Mouse (Mus musculus): ENCODE data around the gene Ltb.

The Ltb gene

DNA sequence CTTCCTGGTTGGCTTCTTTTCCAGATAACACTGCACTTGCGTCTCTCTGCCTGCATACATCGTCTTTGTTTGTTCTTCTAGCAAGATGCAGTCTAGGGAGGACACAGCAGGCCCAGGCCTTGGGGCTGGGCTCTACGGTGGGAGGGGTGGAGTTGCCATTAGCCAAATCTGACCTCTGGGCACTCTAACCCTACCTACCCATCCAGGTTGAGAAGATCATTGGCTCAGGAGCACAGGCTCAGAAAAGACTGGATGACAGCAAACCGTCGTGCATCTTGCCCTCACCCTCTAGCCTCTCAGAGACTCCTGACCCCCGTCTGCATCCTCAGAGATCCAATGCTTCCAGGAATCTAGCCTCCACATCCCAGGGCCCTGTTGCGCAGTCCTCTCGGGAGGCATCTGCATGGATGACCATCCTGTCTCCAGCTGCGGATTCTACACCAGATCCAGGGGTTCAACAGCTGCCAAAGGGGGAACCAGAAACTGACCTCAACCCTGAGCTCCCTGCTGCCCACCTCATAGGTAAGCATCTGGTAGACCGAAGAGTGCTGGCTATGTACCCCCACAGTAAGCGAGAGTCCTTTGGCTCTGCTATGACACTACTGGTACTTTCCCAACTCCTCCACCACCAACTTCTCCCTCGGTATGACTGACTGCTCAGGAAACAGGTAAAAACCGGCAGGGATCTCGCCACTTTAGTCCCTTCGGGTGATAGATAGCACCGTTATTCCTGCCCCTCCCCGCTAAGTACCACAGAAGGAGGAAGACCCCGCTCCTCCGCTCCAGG, 798 bp downstream of the Ltb start:
- DNase-seq (ENCODE audit: low read depth), result no peak

DNA sequence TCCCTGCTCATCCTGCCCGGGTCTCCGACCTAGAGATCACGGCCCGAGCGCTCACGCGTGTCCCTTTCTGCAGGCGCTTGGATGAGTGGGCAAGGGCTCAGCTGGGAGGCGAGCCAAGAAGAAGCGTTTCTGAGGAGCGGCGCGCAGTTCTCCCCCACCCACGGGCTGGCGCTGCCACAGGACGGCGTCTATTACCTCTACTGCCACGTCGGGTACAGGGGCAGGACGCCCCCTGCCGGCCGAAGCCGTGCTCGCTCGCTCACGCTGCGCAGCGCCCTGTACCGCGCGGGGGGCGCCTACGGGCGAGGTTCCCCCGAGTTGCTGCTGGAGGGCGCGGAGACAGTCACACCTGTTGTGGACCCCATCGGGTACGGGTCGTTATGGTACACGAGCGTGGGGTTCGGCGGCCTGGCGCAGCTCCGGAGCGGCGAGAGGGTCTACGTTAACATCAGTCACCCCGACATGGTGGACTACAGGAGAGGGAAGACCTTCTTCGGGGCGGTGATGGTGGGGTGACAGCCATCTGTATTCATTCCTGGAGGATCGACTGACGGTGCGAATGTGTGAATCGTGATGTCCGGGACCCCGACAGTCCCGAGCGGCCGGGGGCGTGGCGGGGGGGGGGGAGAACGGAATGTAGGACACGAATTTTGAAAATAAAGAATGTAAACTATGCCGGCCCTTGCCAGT, 1.5 kb downstream of the Ltb start:
- DNase-seq (ENCODE audit: low read depth), result peak; percentile 95

DNA sequence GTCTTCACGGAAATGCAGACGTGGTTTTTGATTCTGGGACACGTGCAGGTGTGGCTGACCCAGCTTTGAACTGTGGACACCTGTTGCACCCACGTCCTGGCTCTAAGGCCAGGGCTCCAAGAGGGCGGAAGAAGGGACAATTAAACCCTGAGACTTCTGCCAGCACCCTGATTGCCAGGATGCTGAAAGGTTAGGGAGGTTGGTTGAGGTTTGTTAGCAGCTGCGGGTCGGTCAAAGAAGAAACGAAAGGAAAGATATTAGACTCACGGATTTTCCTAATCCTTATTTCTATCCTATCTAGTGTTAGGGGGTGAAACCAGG, 2.0 kb downstream of the Ltb start:
- peak; percentile 58 for DNase-seq (ENCODE audit: low read depth)

DNA sequence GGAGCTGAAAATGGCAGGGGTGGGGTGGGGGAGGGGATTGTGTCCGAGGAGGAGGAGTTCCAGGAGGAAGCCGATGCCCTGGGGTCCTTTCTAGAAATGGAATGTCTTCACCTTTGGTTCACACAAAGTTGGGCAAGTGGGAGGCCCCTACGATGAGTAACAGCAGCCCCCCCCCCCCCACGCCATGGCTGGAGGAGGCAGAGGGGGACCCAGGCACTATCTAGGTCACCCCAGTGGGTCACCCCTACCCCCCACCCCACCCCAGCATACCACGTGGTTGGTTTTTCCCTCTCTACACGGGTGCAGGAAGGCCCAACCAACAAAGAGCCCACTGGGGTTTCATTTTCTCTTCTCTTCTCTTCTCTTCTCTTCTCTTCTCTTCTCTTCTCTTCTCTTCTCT, 2.9 kb downstream of the Ltb start:
- peak; percentile 63 for DNase-seq (ENCODE audit: low read depth)

DNA sequence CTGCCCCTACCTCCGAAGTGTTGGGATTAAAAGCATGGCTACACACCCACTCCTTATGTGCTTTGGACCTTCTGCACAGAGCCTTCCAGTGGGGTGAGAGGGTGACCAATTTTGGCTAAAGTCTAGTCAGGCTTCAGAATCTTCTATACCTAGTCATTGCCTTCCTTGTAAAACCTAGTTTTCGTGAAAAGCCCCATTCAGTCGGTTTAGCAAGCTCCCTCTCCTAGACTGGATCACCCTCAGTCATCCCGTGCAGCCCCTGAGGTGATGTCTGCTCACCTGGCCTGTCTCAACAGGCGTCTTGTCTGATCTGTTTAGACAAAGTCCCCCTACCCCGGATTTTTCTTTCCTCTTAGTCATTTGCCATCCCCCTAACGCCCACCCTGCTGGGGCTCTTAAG, 3.8 kb downstream of the Ltb start:
- no peak for DNase-seq (ENCODE audit: low read depth)

DNA sequence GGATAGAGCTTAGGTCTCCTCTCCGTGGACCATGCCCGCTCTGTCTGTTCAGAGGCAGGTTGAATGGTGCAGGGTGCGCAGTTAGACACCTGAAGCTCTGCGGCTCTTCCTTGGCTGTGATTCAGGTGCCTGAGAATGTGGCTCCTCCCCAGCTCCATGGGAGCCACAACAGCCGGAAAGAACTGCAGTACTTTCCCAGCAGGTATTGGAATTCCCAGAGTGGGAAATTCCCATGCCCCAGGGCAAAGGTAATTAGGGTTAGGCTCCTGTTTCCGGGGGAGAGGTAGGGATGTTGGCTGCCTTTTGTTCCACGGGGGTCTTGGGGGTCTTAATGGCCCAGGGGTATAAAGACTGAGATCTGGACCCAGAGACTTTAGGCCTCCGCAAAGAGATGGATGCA, 4.7 kb downstream of the Ltb start:
- no peak for DNase-seq (ENCODE audit: low read depth)

DNA sequence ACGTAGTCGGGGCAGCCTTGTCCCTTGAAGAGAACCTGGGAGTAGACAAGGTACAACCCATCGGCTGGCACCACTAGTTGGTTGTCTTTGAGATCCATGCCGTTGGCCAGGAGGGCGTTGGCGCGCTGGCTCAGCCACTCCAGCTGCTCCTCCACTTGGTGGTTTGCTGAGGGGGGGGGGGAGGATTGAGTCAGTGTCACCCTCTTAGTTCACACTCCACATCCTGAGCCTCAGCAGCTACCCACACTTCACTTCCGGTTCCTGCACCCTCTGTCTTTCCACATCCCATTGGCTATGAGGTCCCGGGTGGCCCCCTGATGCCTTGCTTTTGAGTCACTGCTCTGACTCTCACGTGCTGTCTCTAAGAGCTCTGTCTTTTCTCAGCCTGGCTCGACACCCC, 6.2 kb downstream of the Ltb start:
- DNase-seq (ENCODE audit: low read depth), result peak; percentile 92

DNA sequence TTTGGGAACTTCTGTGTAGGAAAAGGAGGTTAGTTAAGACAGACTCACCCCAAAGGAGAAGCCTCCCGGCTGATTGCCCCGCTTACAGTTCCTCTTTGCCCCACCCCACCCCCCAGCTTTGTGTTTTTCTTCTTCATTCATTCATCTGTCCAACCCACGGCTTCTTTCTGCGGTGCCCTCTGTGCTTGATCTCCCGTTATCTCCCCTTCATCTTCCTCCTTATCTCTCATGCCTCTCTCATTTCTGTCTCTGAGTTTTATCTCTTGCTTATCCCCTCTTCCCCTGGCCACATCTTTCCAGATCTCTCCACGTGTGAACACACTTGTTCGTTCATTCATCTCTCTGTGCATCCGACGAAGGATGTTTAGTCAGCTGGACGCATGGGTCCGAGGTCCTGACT, 6.9 kb downstream of the Ltb start:
- DNase-seq (ENCODE audit: low read depth), result peak; percentile 60

DNA sequence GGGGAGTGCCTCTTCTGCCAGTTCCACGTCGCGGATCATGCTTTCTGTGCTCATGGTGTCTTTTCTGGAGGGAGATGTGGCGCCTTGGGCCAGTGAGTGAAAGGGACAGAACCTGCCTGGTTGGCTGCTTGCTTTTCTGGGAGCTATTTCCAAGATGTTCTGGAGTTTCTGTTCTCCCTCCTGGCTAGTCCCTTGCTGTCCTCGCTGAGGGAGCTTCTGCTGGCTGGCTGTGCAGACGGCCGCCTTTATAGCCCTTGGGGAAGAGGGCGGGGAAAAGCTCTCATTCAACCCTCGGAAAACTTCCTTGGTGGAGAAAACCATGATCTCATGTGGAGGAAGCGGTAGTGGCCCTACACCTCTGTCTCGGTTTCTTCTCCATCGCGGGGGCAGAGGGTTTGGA, 7.5 kb downstream of the Ltb start, which contains the start of gene Tnf:
Tnf (minus strand) TSS at position 221 of the 400 bp plus-strand sequence.
- peak; percentile 88 for DNase-seq (ENCODE audit: low read depth)

DNA sequence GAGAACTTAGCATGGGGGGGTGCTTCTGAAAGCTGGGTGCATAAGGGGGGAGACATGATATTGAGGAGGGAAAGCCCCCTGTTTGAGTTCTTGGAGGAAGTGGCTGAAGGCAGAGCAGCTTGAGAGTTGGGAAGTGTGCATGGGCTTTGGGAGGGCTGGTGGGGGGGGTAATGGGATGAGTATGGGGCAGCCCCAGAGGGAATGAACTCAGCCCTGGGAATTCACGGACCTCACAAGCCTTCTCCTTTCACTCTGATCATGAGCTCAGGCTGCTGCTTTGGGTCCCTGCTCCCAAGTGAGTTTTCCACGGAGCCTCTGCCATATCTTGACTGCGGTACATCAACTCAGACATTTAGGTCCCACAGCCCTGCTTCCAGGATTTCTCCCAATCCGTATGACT, 8.2 kb downstream of the Ltb start:
- DNase-seq (ENCODE audit: low read depth), result no peak

DNA sequence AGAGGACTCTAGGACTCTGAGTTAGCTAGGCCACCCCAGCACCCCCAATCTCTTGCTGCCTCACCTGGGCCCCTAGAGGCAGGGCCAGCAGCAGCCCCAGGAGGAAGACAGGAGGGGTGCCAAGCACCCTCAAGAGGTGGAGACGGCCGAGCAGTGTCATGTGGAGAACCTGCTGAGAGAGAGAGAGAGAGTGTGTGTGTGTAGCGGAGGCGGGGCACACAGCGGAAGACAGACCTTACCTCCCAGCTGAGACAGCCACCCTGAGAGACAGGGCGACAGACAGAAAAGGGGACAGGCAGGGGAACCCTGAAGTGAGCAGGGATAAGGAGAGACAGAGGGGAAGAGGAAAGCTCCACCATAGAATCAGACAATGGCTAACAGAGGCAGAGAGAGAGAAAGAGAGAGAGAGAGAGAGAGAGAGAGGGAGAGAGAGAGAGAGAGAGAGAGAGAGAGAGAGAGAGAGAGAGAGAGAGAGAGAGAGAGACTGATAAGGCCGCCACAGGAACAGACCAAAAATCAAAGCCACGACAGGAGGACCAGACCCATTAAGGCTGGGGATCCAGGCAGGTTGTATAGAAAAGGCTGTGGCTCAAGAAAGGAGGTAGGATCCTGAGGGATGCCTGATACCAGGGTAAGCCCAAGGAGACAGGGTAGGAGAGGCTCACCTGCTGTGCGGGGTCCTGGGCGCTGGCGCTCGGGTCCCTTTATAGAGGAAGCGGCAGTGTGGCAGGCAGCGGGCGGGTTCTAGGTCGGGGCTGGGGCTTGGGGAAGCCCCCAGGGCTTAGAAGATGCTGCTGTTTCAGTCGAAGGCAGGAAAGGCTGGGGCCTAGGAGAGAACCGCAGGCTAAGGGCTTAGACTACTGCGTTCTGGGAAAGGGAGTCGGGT, 10.5 kb downstream of the Ltb start, which contains the start of gene Lta:
Lta (minus strand) TSS at position 858 of the 886 bp plus-strand sequence.
- DNase-seq (ENCODE audit: low read depth), result peak; percentile 89

DNA sequence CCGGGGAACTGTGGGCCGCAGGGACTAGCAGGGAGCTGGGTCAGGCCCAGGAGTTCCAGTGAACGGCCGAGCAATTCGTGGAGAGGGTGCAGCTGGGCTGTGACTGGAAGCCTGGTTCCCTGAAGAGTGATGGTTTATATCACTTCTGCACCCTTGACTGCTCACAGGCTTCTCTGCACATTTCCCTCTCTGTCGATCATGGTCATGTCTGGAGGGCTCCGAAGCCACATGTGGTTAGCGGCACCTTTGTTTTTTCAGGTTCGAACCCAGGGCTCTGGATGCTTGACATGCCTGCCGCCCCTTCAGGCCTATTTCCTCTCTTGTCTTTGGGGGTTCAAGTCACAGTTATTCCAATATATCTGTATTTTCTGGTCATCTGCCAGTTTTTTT, 11.1 kb downstream of the Ltb start:
- DNase-seq (ENCODE audit: low read depth), result no peak

DNA sequence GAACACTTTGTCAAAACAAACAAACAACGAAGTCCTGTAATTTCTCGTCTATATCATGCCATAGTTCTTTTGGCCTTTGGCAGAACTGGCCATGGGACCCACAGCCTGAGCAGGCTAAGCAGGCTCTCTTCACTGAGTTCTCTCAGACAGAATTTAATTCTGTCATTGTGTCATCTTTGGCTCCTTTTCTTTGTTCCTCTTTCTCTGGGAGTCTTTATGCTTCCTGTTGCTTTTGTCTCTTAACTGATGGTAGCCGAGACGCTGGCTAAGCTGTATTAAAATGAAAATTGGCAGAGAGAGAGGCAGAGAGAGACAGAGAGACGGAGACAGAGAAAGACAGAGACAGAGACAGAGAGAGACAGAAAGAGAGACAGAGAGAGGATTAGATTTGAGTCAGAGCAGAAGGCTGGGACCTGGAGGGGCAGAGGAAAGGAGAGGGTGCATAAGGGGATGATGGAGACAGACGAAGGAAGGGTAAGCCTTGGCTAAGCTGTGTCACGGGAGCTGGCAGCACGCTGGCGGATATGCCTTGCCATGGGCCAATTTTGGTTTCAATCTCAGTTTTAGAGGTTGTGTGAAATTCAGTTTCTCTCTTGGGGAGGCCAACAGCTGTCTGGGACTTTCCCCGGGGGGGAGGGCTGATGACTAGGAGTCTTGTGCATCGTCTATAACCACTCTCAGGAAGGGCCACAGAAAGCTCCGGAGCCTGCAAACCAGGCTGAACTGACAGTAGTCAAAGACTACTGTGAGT, 15.7 kb downstream of the Ltb start:
- peak; percentile 90 for DNase-seq (ENCODE audit: low read depth)

DNA sequence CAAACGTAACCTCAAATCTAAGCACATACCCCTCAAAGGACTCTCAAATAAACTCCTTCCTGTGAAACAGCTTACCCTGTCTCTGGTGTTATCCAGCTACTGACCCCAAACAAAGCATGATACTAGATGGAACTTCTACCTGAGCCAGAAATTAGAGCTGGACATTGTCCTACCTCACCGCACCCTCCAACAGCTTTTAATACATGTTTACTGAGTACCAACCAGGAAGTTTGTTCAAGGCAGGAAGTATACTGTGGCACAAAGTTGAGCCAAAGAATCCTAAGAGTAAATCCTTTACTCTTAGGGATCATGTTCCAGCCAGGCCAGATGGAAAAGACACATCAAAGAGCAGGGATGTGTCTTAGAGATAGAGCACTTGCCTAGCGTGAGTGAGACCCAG, 16.4 kb downstream of the Ltb start:
- peak; percentile 44 for DNase-seq (ENCODE audit: low read depth)

DNA sequence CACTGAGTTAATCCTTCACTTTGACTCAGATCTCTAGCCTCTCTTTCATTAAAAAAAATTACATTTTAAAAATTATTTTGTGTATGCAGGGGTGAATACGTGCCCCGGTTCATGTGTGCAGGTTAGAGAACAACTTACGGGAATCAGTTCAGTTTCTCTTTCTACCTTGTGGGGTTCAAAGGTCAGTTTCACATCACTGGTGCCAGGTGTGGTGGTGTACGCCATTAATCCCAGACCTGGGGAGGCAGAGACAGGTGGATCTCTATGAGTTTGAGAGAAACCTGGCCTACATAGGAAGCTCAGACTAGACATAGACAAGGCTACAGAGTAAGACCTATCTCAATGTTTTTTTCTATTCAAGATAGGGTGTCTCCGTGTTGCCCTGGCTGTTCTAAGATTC, 18.8 kb downstream of the Ltb start:
- no peak for DNase-seq (ENCODE audit: low read depth)

DNA sequence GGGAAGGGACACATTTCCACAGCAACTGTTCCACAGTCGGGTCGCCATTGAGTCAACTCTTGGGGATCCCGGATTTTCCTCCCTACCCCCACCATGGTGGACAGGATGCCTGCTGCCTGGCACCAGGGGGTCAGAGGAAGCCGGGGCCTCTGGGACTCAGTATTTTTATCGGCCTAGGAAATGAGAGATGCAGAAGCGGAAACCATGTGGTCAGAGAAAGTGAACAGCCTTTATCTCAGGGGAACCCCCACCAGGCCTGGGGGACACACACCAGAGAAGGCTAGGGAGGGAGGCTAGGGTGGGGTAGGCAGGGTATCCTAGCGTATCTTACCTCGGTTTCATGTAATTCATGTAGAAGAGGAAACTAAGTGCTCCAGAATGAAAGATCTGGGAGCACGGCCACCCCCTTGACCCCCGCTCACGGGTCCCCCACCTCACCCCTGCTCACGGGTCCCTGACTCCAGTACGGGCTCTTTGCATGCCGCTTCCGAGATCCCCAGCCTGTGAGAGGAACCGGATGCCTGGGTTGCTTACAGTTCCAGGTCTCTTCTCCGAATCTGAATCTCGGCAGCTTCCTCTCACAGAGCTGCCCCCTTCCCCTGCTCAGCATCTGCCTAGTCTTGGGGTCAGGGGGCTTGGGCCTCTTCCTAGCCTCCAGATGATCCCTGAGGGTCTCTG, 24.4 kb downstream of the Ltb start:
- peak; percentile 64 for DNase-seq (ENCODE audit: low read depth)

DNA sequence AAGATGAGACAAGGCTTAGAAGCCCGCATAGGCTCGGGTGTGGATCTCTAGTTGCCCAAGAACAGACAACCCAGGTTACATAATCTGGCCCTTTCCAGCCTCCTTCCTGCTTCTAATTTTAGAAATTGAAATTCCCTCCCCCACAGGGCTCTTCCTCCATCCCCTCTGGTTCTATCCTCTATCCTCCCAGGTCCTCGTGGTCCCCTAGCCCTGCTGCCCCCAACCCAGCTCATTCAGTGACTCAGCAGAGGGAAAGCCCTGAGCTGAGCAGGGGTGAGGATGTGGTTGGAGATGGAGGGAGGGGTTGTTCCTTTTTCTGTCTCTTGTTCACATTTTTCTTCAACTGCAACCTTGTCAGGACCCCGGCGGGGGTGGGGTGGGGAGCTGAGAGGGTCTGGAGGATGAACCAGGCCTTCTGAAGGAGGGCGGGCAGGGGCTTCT, 25.4 kb downstream of the Ltb start:
- peak; percentile 69 for DNase-seq (ENCODE audit: low read depth)

DNA sequence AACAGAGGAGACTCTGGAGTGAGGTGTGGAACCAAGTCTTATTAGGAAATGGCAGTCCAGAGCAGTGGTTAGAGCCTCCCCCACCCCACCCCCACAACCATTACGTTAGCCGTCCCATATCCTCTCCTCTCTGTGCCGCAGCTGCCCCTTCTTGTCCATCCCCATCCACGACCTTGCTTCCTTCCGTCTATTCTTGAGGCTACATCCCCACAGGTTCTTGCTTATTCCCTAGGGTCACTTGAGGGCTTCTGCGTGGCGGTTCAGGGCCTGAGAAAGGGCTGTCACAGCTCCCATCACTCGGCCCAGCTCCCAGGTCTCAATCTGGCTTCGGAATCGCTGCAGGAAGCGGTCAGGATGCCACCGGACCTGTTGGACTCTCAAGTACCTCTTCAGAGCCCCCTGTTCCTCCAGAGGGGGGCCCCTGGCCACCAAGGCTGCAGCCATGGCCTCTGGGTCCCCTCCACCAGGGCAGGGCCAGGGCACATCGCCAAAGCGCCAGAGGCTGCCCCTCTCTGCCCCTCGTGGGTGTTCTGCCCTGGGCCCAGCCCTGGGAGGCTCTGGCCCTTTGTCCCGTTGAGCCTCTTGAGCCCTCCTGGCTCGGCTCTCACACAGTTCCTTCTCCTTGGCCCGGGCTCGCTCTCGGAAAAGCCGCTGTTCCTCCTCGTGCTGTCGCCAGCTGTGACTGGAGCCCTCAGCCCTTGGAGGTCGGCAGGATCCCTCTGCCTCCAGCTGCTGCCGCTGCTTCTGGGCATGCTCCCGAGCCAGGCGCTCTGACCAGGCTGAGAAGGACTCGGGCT, 26.1 kb downstream of the Ltb start, which contains the start of gene Gm16181:
Gm16181 (plus strand) TSS at position 679 of the 797 bp plus-strand sequence.
- no peak for DNase-seq (ENCODE audit: low read depth)

DNA sequence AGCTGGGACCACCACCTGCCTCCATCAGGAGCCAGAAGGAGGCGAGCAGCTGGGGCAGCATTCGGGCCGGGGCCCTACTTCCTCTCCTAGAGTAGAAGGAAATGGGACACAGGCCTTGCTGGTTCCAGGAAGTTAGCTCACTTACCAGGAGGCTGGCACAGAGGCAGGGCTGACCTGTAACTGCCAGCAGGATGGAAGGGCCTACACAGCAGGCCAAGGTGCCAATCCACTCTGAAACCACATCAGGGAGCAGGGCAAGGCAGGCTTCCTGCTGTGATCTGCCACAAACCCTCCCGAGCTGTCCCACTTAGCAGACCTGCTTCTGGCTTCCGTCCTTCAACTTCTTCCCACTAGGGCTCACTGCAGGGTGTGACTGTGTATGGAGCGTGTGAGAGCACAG, 28.1 kb downstream of the Ltb start:
- DNase-seq (ENCODE audit: low read depth), result peak; percentile 54

DNA sequence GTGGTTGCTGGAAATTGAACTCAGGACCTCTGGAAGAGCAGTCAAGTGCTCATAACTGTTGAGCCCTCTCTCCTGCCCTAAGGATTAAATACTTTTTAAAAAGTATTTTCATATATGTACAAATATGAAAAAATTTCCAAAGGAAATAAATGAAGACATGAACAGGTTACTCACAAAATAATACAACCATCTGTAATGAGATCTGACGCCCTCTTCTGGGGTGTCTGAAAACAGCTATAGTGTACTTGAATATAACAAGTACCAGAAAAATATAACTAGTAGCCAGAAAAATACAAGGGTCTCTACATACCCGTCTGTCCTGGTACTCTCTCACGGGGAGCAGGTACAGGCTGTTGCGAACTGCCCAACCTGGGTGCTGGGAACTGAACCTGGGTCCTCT, 30.4 kb downstream of the Ltb start:
- DNase-seq (ENCODE audit: low read depth), result no peak

Data from naive thymus-derived CD4-positive, alpha-beta T cell, adult 2 months (primary cell).